Mouse (Mus musculus) neural tube, embryonic 15.5 days (tissue): ENCODE data around the gene 1110051M20Rik. TPM values are rescaled to one million over a fixed set of nuclear protein-coding genes. Genes with fewer than 3 reads are reported as not detected.

ENCODE experiments used
- ATAC-seq: fragments of 200-750 bp; cut with Nextera tagmentation; 2 replicates; pipeline ENCODE4 v1.8.0; 2017; ENCODE audit warnings: mild to moderate bottlenecking, moderate TSS enrichment, moderate library complexity; ENCODE audit not compliant: low FRiP score
- H3K27ac ChIP-seq: fragments of 300-500 bp; sonication (generic); replicated peaks from 2 replicates; pipeline ENCODE4 v1.5.1; 2015; ENCODE audit warnings: mild to moderate bottlenecking, inconsistent platforms
- H3K27me3 ChIP-seq: fragments of 300-500 bp; sonication (generic); replicated peaks from 2 replicates; pipeline ENCODE4 v1.6.1; 2015; ENCODE audit warnings: inconsistent platforms
- H3K36me3 ChIP-seq: fragments of 300-500 bp; sonication (generic); 2 replicates; pipeline ENCODE4 v1.6.1; 2015; ENCODE audit warnings: inconsistent platforms
- H3K4me1 ChIP-seq: fragments of 300-500 bp; sonication (generic); 2 replicates; pipeline ENCODE4 v1.6.1; 2015; ENCODE audit warnings: inconsistent platforms
- H3K4me2 ChIP-seq: fragments of 300-500 bp; sonication (generic); 2 replicates; pipeline ENCODE4 v1.6.1; 2015; ENCODE audit warnings: inconsistent platforms, mild to moderate bottlenecking, moderate library complexity
- H3K4me3 ChIP-seq: fragments of 300-500 bp; sonication (generic); replicated peaks from 2 replicates; pipeline ENCODE4 v1.5.1; 2015; ENCODE audit warnings: mild to moderate bottlenecking, inconsistent platforms
- H3K9ac ChIP-seq: fragments of 300-500 bp; sonication (generic); replicated peaks from 2 replicates; pipeline ENCODE4 v1.6.1; 2015; ENCODE audit warnings: mild to moderate bottlenecking, inconsistent platforms
- H3K9me3 ChIP-seq: fragments of 300-500 bp; sonication (generic); replicated peaks from 2 replicates; pipeline ENCODE4 v1.6.1; 2016; ENCODE audit warnings: inconsistent platforms
- WGBS: fragments of 180-500 bp; shearing (Covaris S2); methylation state at CpG from one replicate; pipeline ENCODE4 v1.1.7; 2015; ENCODE audit warnings: mixed read lengths; 5-methylcytosine and 5-hydroxymethylcytosine counted together
- polyA plus RNA-seq: library from polyadenylated mRNA; unstranded; fragments of >200 nt; fragmentation: Nextera tagmentation; extraction: Ambion mirVana; gene quantifications from 2 replicates; pipeline ENCODE4 v1.2.1, GENCODE M21; 2015

Gene 1110051M20Rik
- polyA plus RNA-seq, 1 experiment from 2014 or later, result 141 TPM

DNA sequence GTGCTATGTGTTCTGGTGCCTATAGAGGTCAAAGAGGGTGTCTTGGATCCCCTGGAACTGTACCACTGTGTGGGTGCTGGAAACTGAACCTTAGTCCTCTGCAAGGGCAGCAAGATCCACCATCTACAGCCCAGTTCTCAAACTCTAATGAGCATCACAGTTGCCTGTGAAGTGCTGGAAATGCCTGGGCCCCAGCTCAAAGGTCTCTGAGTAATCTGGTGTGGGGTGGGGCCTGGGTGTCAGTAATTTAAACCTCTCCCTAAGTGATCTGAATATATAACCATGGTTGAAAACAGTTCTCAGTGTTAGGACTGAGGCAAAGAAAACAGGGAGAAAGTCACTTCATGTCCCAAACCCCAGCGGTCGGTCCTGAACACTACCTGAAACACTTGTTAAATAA, 81.2 kb downstream of the 1110051M20Rik start:
- Histone ChIP-seq H3K36me3 (no peaks in the 10 kb centered on the region), H3K9ac (no peak overlapping the region), H3K4me1 (peaks cover 7% of the 10 kb centered on the region; the same call in 1 of the 2 replicates), H3K9me3 (no peaks in the 10 kb centered on the region), H3K4me3 (no peak overlapping the region), H3K27me3 (no peaks in the 10 kb centered on the region), H3K4me2 (no peak overlapping the region), H3K27ac (no peak overlapping the region)
- no peak for ATAC-seq
- 97% methylated on average over 2 of the region's 2 CpGs for WGBS

DNA sequence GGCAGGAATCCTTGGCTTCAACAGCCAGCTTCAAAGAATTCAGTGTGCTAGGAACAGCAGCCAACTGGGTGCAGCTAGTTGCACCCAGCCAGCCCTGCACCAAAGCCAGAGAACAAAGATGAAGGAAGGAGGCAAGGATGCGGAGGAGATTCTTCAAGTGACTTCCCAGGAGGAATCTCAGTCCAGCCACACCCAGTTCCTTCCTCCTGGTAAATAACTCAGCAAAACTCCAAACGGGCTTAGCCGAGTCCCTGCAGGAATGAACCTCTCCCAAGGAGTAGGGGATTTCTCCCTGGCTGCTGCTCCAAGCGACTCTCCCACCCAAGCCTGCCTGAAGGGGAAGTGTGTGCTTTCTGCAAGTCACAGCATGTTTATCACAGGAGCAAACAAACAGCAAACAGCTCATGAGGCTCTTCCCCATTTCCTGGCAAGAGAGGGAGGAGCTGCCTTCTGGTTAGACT, 83.4 kb downstream of the 1110051M20Rik start:
- WGBS, result 28% methylated on average over 4 of the region's 4 CpGs

GRCm38 (mm10) chr2:91355767-91356166, 88.7 kb downstream of the 1110051M20Rik start:
- H3K36me3 ChIP-seq, result no peaks in the 10 kb centered on the region
- H3K27ac ChIP-seq, result no peak overlapping the region
- no peaks in the 10 kb centered on the region for H3K9me3 ChIP-seq
- WGBS, result 97% methylated on average over 3 of the region's 3 CpGs
- ATAC-seq, result no peak
- peaks cover 2% of the 10 kb centered on the region; the same call in 1 of the 2 replicates for H3K4me1 ChIP-seq
- no peak overlapping the region for H3K4me2 ChIP-seq
- H3K4me3 ChIP-seq, result no peak overlapping the region
- no peaks in the 10 kb centered on the region for H3K27me3 ChIP-seq
- no peak overlapping the region for H3K9ac ChIP-seq

More for the DNA sequence above, 83.4 kb downstream of the 1110051M20Rik start:
- Histone ChIP-seq H3K9me3 (no peaks in the 10 kb centered on the region), H3K9ac (no peak overlapping the region), H3K36me3 (no peaks in the 10 kb centered on the region), H3K4me1 (peaks cover 7% of the 10 kb centered on the region; the same call in 1 of the 2 replicates), H3K4me3 (no peak overlapping the region), H3K27ac (peak overlapping the region; percentile 63), H3K4me2 (peak overlapping the region; percentile 19; the same call in 1 of the 2 replicates), H3K27me3 (no peaks in the 10 kb centered on the region)
- ATAC-seq, result no peak

- Histone ChIP-seq H3K27ac (no peak overlapping the region), H3K9ac (no peak overlapping the region), H3K36me3 (no peaks in the 10 kb centered on the region), H3K9me3 (no peaks in the 10 kb centered on the region), H3K27me3 (no peaks in the 10 kb centered on the region), H3K4me1 (no peaks in the 10 kb centered on the region), H3K4me2 (no peak overlapping the region), H3K4me3 (no peak overlapping the region)
- ATAC-seq, result no peak
- WGBS, result 83% methylated on average over 6 of the region's 6 CpGs
Measured at GRCm38 (mm10) chr2:91354727-91355403, 89.6 kb downstream of the 1110051M20Rik start.

DNA sequence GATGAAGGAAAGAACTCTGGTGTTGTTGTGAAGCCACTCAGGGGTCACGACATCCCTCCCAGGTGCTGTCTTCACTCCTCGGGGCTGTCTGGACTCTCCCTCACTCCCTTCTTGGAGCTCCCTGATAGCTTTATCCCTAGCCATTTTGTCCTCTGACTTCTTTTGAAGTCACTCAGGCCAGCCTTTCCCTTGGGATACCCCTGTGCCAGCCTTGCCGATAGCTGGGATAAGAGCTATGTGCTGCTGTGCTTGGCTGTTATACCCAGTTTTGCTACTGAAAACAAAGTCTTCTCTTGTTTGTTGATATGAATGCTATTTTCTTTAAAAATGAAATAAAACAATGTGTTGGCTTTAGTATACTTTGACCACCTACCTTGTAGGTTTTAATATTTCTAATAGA, 90.7 kb downstream of the 1110051M20Rik start:
- Histone ChIP-seq H3K4me2 (no peak overlapping the region), H3K27ac (0 out of 2 replicates have a peak overlapping the region, but pooled peaks have one; percentile 41), H3K4me1 (no peaks in the 10 kb centered on the region), H3K27me3 (no peaks in the 10 kb centered on the region), H3K9ac (no peak overlapping the region), H3K9me3 (no peaks in the 10 kb centered on the region), H3K36me3 (no peaks in the 10 kb centered on the region), H3K4me3 (no peak overlapping the region)
- WGBS, result 43% methylated on average over 3 of the region's 3 CpGs
- ATAC-seq, result no peak

- H3K9ac ChIP-seq, result no peak overlapping the region
- no peaks in the 10 kb centered on the region for H3K9me3 ChIP-seq
- ATAC-seq, result no peak
- no peaks in the 10 kb centered on the region for H3K4me1 ChIP-seq
- no peaks in the 10 kb centered on the region for H3K27me3 ChIP-seq
- H3K4me3 ChIP-seq, result no peak overlapping the region
- H3K36me3 ChIP-seq, result no peaks in the 10 kb centered on the region
- no peak overlapping the region for H3K4me2 ChIP-seq
- H3K27ac ChIP-seq, result no peak overlapping the region
Measured at GRCm38 (mm10) chr2:91351841-91352240, 92.7 kb downstream of the 1110051M20Rik start.

GRCm38 (mm10) chr2:91349974-91350457, 94.5 kb downstream of the 1110051M20Rik start:
- Histone ChIP-seq H3K9ac (no peak overlapping the region), H3K9me3 (no peaks in the 10 kb centered on the region), H3K36me3 (no peaks in the 10 kb centered on the region), H3K4me1 (no peaks in the 10 kb centered on the region), H3K27ac (no peak overlapping the region), H3K4me3 (no peak overlapping the region), H3K27me3 (no peaks in the 10 kb centered on the region), H3K4me2 (no peak overlapping the region)
- 83% methylated on average over 6 of the region's 6 CpGs for WGBS
- no peak for ATAC-seq

GRCm38 (mm10) chr2:91348936-91349335, 95.6 kb downstream of the 1110051M20Rik start:
- H3K4me3 ChIP-seq, result no peak overlapping the region
- no peak for ATAC-seq
- H3K9me3 ChIP-seq, result no peaks in the 10 kb centered on the region
- H3K27ac ChIP-seq, result no peak overlapping the region
- H3K4me2 ChIP-seq, result no peak overlapping the region
- H3K9ac ChIP-seq, result no peak overlapping the region
- H3K36me3 ChIP-seq, result no peaks in the 10 kb centered on the region
- no peaks in the 10 kb centered on the region for H3K4me1 ChIP-seq
- H3K27me3 ChIP-seq, result no peaks in the 10 kb centered on the region
- 69% methylated on average over 4 of the region's 4 CpGs for WGBS

GRCm38 (mm10) chr2:91345644-91346043, 98.9 kb downstream of the 1110051M20Rik start:
- ATAC-seq, result no peak
- H3K4me2 ChIP-seq, result no peak overlapping the region
- H3K9ac ChIP-seq, result no peak overlapping the region
- 95% methylated on average over 1 of the region's 1 CpGs for WGBS
- no peak overlapping the region for H3K27ac ChIP-seq
- H3K4me3 ChIP-seq, result no peak overlapping the region
- no peaks in the 10 kb centered on the region for H3K9me3 ChIP-seq
- H3K36me3 ChIP-seq, result no peaks in the 10 kb centered on the region
- H3K27me3 ChIP-seq, result no peaks in the 10 kb centered on the region
- H3K4me1 ChIP-seq, result no peaks in the 10 kb centered on the region

- no peak for ATAC-seq
- no peaks in the 10 kb centered on the region for H3K4me1 ChIP-seq
- no peaks in the 10 kb centered on the region for H3K36me3 ChIP-seq
- H3K27me3 ChIP-seq, result no peaks in the 10 kb centered on the region
- no peak overlapping the region for H3K9ac ChIP-seq
- H3K9me3 ChIP-seq, result no peaks in the 10 kb centered on the region
- H3K4me2 ChIP-seq, result no peak overlapping the region
- no peak overlapping the region for H3K27ac ChIP-seq
- 97% methylated on average over 2 of the region's 2 CpGs for WGBS
- H3K4me3 ChIP-seq, result no peak overlapping the region
Measured at GRCm38 (mm10) chr2:91339591-91339990, 104.9 kb downstream of the 1110051M20Rik start.

DNA sequence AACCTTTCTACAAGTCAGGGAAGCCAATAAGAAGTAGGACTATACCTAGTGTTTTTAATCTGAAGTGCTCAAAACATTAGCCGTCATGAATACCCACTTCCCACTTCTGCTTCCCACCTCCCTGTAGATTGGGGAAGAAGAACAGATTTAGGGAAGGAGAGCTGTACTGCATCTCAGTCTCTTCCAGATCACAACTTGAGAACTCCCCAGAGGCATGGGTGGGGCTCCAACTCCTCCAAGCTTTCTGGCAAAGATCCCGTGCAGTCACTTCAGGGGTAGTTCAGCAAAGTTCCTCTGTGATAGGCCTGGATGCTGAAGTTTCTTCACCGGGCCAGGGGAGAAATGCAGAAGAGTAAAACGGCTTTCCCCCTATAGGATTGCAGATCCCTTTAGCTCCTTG, 109.4 kb downstream of the 1110051M20Rik start:
- Histone ChIP-seq H3K4me3 (no peak overlapping the region), H3K9ac (no peak overlapping the region), H3K4me2 (no peak overlapping the region), H3K27ac (no peak overlapping the region), H3K36me3 (no peaks in the 10 kb centered on the region), H3K9me3 (no peaks in the 10 kb centered on the region), H3K4me1 (peaks cover 7% of the 10 kb centered on the region), H3K27me3 (no peaks in the 10 kb centered on the region)
- WGBS, result 86% methylated on average over 4 of the region's 4 CpGs
- no peak for ATAC-seq

DNA sequence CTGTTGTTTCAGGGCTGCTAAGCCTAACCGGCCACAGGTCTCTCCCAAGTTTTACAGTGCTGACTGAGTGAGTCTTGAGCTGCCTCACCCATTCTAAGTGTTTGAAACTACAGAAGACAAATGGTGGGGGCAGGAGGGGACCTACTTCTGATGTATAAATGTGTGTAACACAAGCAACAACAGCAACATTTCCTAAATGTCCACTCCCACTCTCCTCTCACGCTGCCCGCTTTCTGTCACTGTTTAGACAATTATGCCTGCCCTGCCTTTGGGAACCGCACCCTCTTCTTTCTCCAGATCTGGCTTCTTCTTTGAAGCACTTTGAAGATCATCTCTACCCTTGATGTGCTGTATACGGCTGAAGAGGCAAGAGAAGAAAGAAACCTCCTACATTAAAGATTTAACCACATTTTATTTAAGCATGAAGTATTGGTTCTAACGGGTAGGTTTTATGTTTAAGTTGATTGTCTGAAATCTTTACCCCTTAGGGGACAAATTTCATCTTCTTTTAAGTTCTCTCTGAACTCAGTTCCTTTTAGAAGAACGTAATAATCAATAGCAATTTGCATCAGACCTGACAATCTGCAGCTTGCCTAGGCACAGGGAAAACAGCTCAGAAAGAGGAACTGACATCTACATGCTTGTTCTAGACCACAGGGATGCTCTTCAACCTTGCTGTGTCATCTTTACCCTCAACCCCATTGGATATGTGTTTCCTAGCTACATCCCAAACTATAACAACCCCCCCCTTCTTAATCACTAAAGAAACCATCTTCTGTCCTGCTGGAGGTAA, 113.3 kb downstream of the 1110051M20Rik start:
- no peak for ATAC-seq
- 75% methylated on average over 7 of the region's 7 CpGs for WGBS
- H3K27me3 ChIP-seq, result no peaks in the 10 kb centered on the region
- H3K4me1 ChIP-seq, result peaks cover 36% of the 10 kb centered on the region
- no peak overlapping the region for H3K4me2 ChIP-seq
- H3K9ac ChIP-seq, result no peak overlapping the region
- no peaks in the 10 kb centered on the region for H3K36me3 ChIP-seq
- no peak overlapping the region for H3K4me3 ChIP-seq
- H3K27ac ChIP-seq, result 0 out of 2 replicates have a peak overlapping the region, but pooled peaks have one; percentile 35
- H3K9me3 ChIP-seq, result no peaks in the 10 kb centered on the region
